Mouse (Mus musculus) cerebellum, adult 9-11 months (tissue): Measurements from ENCODE around the gene C130060K24Rik.
A peak's percentile ranks its signal among the peaks of the same experiment; 100 is the strongest.

Experiments used
- DNase-seq: peaks from one replicate; pipeline ENCODE4 v3.0.0; 2022

C130060K24Rik gene

DNA sequence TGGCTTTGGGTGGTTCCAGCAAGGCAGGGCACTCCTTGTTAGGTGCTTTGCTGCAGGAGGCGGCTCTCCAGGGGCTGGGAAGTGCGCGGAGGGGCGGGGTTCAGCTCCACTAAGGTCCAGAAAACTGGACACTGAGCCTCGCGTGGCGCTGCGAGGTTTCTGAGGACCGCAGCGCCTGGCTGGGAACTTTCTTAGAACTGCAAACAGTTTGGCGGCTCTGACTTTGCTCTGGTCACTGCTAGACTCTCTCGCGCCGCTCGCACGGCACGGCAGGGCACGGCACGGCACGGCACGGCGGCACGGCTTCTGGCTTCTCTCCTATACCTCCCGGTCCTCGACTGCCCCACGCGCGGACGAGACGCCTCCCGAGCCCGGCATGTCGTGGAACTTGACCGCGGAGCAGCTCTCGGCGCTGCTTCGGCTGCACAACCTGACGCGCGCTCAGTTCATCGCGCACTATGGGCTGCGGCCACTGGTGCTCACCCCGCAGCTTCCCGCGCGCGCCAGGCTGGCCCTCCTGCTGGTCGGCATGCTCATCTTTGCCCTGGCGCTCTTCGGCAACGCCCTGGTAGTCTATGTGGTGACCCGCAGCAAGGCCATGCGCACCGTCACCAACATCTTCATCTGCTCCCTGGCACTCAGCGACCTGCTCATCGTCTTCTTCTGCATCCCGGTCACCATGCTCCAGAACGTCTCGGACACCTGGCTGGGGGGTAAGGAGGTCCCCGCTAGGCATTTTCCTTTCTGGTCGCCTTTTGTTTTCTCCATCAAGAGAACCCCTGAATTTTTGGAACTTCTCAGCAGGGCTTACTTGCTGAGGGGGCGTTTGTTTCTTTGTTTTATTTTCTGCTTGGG, at the start of gene C130060K24Rik:
C130060K24Rik (plus strand) TSS at position 188 of the 855 bp plus-strand sequence.
- no peak for DNase-seq

DNA sequence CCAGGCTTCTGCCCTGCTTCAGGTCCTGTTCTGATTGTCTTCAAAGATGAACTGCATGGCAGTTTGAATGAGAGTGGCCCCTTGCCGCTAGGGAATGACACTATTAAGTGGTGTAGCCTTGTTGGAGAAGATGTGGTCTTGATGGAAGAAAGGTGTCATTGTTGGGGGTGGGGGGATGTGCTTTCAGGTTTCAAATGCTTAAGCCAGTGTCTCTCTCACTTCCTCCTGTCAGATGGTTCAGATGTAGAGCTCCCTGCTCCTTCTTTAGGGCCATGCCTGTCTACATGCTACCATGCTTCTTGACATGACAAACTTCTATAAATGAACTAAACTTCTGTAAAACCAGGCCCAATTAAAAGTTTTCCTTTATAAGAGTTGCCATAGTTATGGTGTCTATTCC, 46.7 kb upstream of the C130060K24Rik start:
- DNase-seq = no peak

DNA sequence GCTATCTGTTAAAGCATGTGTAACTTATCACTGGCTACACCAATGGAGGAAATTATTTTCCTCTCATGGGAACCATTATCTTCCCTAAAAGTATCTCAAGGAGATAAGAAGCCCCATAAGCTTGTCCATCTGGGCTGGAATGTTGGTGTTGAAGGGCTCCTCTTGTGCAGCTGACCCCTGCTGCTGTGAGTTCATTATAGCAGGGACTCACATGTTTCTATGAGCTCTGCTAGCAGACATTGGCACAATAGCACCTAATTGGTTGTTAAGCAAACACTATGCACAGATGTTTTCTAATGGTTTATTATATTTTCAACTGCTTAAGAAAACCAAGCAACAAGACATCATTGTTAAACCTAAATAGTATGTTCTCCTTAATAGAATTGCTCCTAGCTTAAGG, 41.5 kb upstream of the C130060K24Rik start:
- DNase-seq = no peak

DNA sequence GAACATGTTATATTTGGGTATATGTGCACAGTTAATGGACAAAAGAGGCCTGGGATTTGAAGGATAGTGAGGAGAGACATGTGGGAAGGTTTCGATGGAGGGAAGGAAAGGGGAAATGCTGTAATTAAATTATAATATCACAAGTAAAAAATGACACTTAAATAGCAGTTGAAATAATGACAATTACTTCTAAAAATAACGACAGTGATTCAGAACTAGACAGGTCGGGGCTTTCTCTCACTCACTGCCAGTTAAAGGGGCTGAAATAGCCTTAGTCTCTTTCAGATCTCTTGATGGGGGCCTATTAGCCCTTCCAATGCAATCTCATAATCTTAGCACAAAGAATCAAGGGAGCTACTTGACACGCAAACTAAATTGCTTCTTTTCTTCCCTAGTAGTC, 39.5 kb upstream of the C130060K24Rik start:
- DNase-seq = no peak

DNA sequence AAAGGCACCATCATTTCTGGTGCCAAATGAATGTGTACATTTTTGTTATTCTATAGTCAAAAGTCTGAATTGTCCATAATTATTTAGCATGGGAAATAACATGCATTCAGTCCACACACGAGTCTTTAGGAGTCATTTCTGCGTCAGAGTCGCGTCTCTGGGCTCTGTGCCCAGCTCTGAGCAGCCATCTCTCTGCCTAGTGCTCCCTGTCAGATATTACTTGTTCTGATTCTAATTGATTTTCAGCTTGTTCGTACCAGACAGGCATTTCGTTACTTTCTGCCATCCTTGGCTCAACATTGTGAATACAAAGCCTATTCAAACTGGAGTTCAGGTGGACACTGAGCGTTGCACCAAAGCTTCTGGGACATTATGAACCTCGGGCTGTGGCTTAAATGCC, 33.2 kb upstream of the C130060K24Rik start:
- no peak for DNase-seq

DNA sequence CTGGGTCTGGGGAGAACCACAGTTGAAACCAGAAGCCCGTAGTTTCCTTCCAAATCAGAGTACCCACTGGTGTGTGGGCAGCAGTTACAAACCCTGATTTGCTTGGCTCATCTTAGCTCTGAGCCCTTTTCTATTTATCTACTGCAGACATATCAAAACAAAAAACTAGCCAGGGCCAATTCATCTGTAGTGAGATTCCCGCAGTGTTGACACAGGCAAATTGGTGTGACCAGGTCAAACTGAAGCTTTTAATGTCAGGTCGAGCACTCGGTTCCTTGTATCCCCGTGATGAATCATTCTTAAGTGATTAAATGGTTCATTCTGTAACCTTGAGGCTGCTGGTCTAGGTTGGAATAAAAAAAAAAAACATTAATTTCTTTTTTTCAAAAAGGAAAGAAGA, 32.6 kb upstream of the C130060K24Rik start:
- no peak for DNase-seq

DNA sequence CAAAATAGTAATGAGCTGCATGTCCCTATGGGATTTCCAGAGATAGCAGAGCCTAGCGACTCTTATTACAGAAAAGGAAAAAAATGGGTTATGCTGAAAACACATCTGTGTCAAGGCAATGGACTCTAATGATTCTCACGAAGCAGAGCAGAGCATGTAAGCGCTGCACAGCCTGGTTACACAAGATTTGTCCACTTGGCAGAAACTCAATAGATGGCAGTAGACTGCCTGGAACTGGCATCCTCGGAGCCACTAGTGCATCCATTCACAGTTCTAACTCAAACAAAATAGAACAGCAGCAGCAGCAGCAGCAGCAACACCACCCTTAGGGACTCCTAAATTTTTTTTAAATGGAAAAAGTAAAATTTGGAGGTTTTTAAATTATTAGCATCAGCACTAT, 29.3 kb upstream of the C130060K24Rik start:
- no peak for DNase-seq

DNA sequence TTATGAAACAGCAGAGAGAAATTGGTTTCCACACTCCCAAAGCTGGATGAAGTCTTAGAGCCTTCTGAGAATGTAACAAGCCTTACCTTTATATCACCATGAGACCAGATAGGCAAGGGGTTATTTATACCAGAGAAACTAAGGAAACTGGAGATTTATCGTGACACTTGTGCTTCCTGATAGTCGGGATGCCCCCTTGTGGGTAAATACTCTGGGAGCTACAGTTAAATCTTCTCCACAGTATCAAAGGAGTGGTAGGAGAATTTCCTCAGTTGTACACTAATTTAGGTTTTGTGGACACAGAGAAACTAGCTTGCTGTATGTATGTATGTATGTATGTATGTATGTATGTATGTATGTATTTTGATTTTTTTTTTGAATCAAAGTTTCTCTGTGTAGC, 5.0 kb upstream of the C130060K24Rik start:
- no peak for DNase-seq

DNA sequence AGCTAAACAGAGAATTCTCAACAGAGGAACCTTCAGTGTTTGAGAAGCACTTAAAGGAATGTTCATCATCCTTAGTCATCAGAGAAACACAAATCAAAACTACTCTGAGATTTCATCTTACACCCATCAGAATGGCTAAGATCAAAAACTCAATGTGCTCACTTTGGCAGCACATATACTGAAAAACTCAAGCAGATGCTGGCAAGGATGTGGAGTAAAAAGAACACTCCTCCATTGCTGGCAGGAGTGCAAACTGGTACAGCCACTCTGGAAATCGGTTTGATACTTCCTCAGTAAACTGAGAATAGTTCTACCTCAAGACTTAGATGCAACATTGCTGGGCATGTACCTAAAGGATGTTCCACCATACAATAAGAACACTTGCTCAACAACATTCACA, 41.0 kb downstream of the C130060K24Rik start:
- DNase-seq = no peak

DNA sequence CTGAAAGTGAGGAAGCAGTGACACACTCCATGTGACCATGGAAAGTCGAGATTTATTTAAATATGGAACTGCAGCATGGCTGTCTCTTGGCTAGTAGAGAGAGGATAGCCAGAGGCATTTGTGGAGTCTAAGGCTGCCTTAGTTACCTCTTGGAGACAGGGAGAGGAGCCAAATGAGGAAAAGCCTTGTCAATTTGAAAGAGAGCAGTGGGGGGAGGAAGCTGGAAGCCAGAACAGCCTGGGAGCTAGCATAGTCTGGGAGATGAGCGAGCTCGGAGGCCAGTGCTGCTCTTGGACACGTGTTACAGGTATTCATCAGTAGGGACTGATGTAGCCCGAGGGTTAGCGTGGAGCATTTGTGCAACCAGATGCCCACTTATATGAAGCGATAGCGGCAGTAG, 46.2 kb downstream of the C130060K24Rik start:
- no peak for DNase-seq

DNA sequence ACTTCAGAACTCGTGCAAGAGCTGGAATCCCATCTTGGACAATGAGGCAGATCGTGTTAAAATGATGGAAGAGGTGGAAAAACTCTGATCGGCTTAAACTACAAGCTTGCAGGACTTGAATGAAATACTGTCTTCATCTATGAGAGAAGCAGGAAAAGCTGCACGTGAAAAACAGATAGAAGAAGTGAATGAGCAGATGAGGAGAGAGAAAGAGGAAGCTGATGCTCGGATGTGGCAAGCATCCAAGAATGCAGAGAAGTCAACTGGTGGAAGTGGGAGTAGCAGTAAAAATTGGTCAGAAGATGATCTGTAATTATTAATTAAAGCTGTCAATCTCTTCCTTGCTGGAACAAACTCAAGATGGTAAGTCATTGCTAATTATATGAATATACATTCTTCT, 52.3 kb downstream of the C130060K24Rik start:
- DNase-seq = no peak

DNA sequence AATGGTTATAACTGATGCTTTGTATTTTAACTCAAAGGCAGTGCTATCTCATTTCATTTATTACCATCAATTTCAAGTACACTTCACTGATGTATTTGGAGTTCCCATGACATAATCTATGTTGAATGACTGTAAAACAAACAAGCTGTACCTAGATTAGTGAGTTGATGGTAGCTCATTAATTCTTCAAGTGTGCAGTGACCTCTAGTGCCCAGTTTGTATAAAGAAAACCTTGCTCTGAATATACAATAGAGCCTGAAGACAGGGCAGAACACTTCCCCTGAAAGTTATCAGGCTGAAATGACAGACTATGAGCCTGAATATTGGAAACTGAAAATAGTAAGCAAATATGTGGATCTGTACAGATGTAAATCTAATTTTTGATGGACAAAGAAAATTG, 72.6 kb downstream of the C130060K24Rik start:
- DNase-seq = peak; percentile 5

DNA sequence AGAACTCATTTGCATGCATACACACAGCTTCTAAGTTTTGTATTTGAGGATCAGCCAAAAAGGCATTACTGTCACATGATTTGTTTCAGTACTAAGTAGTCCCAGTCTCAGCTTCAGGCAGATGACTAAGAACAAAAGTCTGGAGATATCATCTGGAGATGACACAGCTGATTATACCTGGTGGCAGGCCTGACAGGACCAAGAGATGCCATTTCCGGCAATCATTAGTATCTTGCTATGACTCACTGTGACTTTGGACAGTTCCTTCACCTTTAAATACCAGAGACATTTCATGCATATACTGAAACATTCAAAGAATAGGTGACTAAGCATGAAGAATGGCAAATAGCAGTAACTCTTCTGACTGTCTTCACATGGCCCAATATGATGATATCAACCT, 84.4 kb downstream of the C130060K24Rik start:
- DNase-seq = no peak

DNA sequence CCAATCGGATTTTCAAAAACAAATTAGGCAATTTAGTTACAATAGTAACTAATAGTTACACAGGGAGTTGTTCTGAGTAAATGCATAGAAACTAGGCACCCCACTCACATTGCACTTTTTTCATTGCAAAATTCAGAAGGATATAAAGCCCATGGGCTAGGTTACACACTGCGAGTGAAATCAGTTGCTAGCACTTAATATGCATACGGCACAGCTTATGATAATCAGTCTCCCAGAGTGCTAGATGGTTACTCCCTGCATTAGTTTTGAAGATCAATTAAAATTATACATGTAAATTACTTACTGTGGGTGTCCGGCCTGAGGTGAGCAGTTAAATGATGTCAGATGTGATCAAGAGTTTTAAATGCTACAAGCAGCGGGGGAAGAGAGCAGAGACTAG, 89.4 kb downstream of the C130060K24Rik start:
- DNase-seq = no peak

DNA sequence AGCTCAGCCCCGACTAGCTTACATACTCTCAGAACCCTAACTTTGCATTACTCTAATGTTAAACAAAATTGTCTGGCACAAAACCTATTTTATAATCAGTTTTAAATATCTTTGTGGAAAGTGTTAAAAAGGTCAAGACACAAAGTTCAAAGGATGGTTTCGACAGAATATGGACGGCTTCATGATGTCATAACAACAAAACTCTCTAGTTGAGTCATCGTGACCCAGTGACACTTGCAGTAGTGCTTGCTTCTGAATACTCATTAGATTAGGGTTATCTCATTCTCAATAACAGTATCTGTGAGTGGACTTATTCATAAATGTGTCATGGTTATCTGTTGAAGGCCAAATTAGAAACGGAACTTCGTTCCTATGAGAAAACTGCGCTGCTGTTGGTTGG, 91.5 kb downstream of the C130060K24Rik start:
- DNase-seq = no peak

DNA sequence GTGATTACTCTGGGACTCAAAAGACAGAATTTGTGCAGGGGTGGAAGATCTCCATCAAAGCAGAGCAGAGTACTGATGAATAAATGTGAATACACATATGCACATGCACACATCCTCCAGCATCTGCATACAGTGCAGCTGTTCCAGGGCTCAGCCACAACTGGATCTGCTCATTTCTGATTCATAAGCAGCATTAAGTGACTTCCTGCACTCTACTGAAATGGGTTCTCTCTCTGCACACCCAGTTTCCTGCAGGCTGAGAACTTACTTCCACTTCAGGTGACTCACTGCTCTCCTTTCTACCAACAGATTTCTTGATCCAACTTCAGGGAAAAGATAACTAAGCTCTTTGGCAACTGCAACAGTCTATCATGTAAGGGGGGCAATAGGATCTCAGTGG, 117.9 kb downstream of the C130060K24Rik start:
- DNase-seq = no peak
